Mouse (Mus musculus) embryonic facial prominence, embryonic 10.5 days (tissue): ENCODE measurements around the gene Tbc1d22a. TPM values are rescaled to one million over a fixed set of nuclear protein-coding genes. Genes with fewer than 3 reads are reported as not detected.

ENCODE experiments used
- DNase-seq: peaks from one replicate; pipeline ENCODE4 v3.0.0-alpha.2; 2017; ENCODE audit warnings: low spot score
- H3K27ac ChIP-seq: fragments of 300-500 bp; sonication (generic); replicated peaks from 2 replicates; pipeline ENCODE4 v1.5.1; 2016; ENCODE audit warnings: mild to moderate bottlenecking
- H3K27me3 ChIP-seq: fragments of 300-500 bp; sonication (generic); replicated peaks from 2 replicates; pipeline ENCODE4 v1.6.1; 2016; ENCODE audit warnings: low read depth, mild to moderate bottlenecking; ENCODE audit not compliant: poor library complexity, severe bottlenecking
- H3K36me3 ChIP-seq: fragments of 300-500 bp; sonication (generic); replicated peaks from 2 replicates; pipeline ENCODE4 v1.6.1; 2016; ENCODE audit warnings: mild to moderate bottlenecking, moderate library complexity
- H3K4me1 ChIP-seq: fragments of 300-500 bp; sonication (generic); 2 replicates; pipeline ENCODE4 v1.6.1; 2016
- H3K4me3 ChIP-seq: fragments of 300-500 bp; sonication (generic); 2 replicates; pipeline ENCODE4 v1.5.1; 2016; ENCODE audit warnings: mild to moderate bottlenecking, moderate library complexity
- H3K9me3 ChIP-seq: fragments of 300-500 bp; sonication (generic); 2 replicates; pipeline ENCODE4 v1.6.1; 2016; ENCODE audit warnings: mild to moderate bottlenecking
- WGBS: fragments of 180-500 bp; shearing (Covaris S2); methylation state at CpG from one replicate; pipeline ENCODE4 v1.1.7; 2016; 5-methylcytosine and 5-hydroxymethylcytosine counted together
- polyA plus RNA-seq: library from polyadenylated mRNA; unstranded; fragments of >200 nt; fragmentation: Nextera tagmentation; extraction: Ambion mirVana; gene quantifications from 2 replicates; pipeline ENCODE4 v1.2.1, GENCODE M21; 2016

The Tbc1d22a gene
- polyA plus RNA-seq = 11.2 and 11.9 TPM in 2 replicates

DNA sequence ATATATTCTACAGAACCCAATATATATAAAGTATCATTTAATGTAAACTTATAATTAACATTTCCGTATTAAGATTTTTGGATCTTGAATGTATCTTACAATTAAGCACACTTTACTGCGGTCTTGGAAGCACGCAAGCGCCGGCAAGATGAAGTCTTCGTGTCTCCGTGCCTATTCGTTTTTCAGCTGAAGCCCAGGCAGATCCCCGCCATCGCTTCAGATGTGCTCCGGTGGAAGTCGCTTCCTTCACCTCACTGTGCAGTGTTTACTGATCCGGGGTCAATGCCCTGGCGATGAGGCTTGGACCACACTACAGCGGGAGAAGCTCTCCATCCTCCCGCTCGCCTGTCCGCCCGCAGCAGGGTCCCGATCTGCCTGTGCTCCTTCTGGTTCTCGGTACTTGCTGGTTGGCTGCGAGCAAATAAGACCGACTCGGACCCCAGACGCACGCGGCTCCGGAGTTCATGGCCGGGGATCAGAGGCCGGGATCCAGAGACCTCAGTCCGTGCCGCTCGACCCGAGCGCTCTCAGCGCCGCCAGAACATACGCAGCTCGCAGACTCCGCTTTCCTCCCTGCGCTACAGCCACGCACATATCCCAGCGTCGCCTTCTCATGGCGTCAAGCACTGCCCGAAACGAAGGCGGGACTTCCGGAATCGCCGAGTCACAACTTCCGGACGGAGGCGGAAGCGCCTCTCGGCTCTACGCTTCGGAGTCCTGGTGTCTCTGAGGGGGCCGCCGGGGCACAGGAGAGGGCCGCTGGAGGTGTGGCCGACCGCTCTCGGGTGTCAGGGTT, at the start of gene Tbc1d22a:
Tbc1d22a (plus strand) TSS at position 707 of the 796 bp plus-strand sequence.
- H3K4me3 ChIP-seq = peak within 1 kb of the TSS; percentile 97
- H3K4me1 ChIP-seq = peaks cover 22% of the 10 kb centered on the region
- H3K27ac ChIP-seq = peak within 1 kb of the TSS; percentile 92
- H3K27me3 ChIP-seq = no peaks in the 10 kb centered on the region
- DNase-seq = peak; percentile 95
- under 1% methylated on average over 64 of the region's 64 CpGs for WGBS
- H3K9me3 ChIP-seq = no peaks in the 10 kb centered on the region
- peaks cover 4% of the 10 kb centered on the region; the same call in 1 of the 2 replicates for H3K36me3 ChIP-seq

DNA sequence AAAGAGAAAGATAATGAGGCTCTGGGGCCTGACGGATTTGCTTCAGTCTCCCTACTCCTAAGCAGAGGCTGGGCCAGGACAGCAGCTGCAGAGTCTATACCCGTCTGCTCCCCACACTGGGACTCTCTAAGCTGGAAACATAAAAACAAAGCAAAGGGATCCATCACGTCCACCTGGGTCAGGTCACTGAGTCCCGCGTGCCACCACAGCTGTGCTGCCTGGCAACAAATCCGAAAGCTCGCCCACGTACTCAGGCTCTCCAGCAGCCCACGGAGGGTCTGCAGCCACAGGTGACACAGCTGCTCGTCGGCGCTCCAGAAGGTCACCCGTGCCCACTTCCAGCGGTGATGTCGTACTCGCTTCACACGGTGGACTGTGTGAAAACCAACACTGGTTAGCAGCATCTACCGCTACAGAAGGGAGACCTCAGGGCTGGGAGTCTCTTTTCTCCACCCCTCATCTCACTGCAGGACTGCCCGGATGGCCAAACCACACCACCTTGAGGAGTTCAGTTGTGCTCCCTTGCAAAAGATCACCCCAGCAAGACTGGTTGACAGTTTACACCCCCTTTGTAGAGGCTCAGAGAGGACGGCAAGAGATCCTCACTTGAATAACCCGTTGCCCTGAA, 49.4 kb upstream of the Tbc1d22a start:
- Histone ChIP-seq H3K36me3 (peaks cover 24% of the 10 kb centered on the region), H3K4me1 (peaks cover 26% of the 10 kb centered on the region), H3K27me3 (no peaks in the 10 kb centered on the region), H3K9me3 (peaks cover 3% of the 10 kb centered on the region; the same call in 1 of the 2 replicates), H3K27ac (no peak overlapping the region), H3K4me3 (no peak overlapping the region)
- WGBS = 85% methylated on average over 21 of the region's 21 CpGs
- no peak for DNase-seq

DNA sequence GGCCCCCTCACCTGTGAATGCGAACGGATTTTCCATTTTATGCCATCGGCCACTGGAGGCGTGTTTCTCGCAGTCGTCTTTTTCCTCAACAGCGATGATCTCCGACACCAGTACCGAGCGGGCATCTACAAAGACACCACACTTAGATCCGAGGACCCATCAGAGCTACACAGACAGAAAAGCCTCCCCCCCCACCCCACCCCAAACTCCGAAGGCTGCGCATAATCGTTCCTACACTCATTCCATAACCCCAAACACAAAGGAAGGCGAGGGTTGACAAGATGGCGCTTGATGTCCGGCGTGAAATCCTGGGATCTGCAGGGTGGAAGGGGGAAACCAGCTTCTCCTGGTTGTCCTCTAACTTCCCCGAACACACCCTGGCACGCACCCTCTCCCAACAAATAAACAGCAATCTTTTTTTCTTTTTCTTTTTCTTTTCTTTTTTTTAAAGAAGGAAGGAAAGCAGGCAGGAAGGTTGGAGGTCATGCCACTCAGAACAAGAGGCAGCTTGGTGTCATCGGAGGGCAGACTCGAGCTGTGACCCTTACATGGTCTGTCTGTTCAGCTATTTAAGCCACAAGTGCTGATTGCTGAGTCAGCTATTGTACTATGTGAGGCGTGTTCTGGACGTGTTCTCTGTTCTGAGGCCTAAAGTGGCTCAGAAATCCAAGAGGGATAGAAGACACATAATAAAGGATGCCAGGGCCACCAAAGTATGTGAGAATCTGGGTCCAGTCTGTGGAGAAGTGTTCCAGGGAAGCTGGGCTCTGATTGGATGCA, 48.3 kb upstream of the Tbc1d22a start:
- no peak overlapping the region for H3K27ac ChIP-seq
- 86% methylated on average over 24 of the region's 24 CpGs for WGBS
- no peak for DNase-seq
- H3K9me3 ChIP-seq = peaks cover 3% of the 10 kb centered on the region; the same call in 1 of the 2 replicates
- H3K36me3 ChIP-seq = peaks cover 24% of the 10 kb centered on the region
- H3K4me1 ChIP-seq = peaks cover 38% of the 10 kb centered on the region
- no peak overlapping the region for H3K4me3 ChIP-seq
- H3K27me3 ChIP-seq = no peaks in the 10 kb centered on the region

DNA sequence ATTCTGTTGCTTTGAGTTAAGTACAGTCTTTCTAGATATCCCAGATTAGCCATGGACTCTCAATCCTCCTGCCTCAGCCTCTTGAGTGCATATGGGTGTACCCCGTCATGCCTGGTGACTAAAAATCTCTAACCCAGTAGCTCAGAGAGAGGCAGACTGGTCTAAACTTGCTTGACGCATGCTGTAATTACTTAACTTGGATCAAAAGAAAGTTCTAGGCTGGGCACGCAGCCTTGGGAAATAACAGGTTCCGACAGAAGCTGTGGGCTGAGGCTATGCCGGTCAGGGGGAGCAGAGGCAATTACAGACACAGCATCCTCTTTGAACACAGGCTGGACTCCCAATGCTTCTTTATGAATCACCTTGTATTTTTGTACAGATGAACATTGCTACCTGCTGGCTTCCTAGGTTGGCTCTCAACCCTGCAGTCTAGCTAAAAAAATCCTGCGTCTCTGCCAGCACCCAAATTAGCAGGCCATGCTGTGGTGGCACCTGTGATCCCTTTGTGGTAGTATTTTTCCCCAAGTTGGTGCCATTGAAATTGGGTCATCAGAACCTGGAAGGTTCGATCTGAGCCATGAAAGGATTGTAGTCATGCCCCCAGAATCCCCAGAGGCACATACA, 47.1 kb upstream of the Tbc1d22a start:
- Histone ChIP-seq H3K27ac (no peak overlapping the region), H3K9me3 (no peaks in the 10 kb centered on the region), H3K4me3 (no peak overlapping the region), H3K36me3 (peaks cover 13% of the 10 kb centered on the region), H3K27me3 (no peaks in the 10 kb centered on the region), H3K4me1 (peaks cover 49% of the 10 kb centered on the region)
- 90% methylated on average over 7 of the region's 7 CpGs for WGBS
- no peak for DNase-seq

DNA sequence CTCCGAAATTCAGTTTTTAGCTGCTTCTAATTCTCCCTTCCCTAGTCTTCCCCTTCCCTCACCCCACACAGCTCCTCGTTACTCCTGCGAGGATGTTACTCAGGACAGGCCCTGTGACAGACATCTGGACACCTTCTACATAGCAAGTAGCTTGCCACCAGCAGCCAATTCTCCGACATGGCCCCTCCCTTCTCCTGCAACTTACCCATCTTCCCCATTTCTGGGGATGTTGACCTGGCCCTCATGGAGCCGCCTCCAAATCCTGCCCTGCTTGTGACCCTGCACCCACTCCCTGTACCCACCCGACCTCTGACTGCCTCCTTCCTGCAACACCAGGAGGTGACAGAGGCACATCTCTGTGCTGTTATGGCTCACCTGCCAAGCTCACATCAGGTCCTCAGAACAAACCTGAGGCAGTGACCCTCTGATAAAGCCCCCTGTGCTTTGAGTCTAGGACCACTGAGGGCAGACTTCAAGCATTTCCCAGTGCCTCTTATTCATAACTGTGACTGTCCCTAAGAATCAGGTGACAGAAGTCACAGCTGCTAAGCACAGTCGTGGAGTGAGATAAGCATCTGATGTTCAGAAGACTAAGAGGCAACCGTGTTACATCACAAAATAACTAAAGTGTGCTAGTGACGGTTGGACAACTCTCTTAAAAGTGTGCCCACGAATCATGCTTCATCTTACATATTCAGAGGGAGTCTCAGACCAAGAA, 46.3 kb upstream of the Tbc1d22a start:
- DNase-seq = no peak
- H3K36me3 ChIP-seq = peaks cover 12% of the 10 kb centered on the region; the same call in 1 of the 2 replicates
- H3K4me1 ChIP-seq = peaks cover 57% of the 10 kb centered on the region
- H3K27me3 ChIP-seq = no peaks in the 10 kb centered on the region
- H3K4me3 ChIP-seq = no peak overlapping the region
- H3K9me3 ChIP-seq = no peaks in the 10 kb centered on the region
- WGBS = 81% methylated on average over 10 of the region's 10 CpGs
- H3K27ac ChIP-seq = 0 out of 2 replicates have a peak overlapping the region, but pooled peaks have one; percentile 57

DNA sequence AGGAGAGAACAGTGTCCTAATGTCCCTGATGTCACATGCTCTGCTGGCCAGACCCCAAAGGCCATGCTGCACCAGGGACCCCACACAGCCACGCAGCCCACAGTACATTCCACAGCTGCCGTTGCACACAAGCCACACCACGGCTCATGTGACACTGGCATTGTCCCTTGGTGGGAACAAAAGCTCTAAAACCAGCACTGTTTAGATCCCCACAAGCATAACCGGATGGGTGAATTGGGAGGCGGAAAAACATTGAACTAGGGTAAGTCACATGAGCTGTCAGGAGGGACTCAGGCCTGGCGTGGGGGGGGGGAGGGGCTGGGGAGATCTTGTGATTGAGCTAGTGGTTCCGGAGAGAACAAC, 45.8 kb upstream of the Tbc1d22a start:
- 59% methylated on average over 7 of the region's 7 CpGs for WGBS
- no peak for DNase-seq

DNA sequence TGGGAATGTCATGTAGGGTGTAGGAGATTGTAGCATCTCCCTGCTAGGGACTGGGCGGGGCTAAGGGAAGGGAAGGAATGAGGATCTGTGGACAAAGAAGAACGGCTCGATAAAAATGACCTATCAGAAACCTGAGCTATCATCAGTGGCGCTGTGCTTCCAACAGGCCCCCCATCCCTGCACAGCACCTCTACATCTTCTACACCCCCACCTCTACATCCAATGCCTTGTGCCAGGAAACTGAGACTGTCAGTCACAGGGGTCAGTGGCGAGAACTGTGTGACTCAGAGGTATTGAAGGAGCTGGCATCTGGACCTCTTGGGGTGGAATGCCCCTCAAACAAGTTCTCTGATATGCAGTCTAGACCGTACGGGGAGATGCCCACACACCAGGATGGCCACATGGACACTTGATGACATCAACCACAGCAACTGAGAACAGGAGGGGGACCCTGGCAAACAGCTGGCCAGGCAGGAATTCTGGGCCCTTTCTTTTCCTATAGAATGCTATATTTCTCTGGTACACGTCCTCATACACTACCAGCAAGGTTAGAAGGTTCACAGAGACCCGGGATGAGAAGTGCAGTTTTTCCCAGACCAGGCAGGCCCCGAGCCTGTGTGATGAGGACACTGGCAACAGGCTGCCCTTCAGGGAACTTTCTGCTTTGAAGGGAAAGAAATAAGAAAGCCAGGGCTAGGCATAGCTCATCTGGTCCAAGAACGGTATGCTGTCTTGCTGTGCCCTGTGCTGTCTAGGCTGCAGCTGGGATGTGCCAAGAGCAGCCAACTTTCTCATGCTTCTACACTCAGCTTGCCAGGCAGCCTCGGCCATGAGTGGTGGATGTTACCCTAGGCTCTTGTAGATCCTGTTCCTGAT, 45.1 kb upstream of the Tbc1d22a start:
- H3K27ac ChIP-seq = peak overlapping the region; percentile 57
- H3K4me3 ChIP-seq = no peak overlapping the region
- 85% methylated on average over 12 of the region's 12 CpGs for WGBS
- H3K27me3 ChIP-seq = no peaks in the 10 kb centered on the region
- H3K36me3 ChIP-seq = peaks cover 9% of the 10 kb centered on the region; the same call in 1 of the 2 replicates
- no peaks in the 10 kb centered on the region for H3K9me3 ChIP-seq
- no peak for DNase-seq
- peaks cover 70% of the 10 kb centered on the region for H3K4me1 ChIP-seq

More for the DNA sequence above, 45.8 kb upstream of the Tbc1d22a start:
- Histone ChIP-seq H3K27me3 (no peaks in the 10 kb centered on the region), H3K36me3 (peaks cover 9% of the 10 kb centered on the region; the same call in 1 of the 2 replicates), H3K4me1 (peaks cover 63% of the 10 kb centered on the region), H3K4me3 (no peak overlapping the region), H3K27ac (peak overlapping the region; percentile 57; the same call in 1 of the 2 replicates), H3K9me3 (no peaks in the 10 kb centered on the region)

DNA sequence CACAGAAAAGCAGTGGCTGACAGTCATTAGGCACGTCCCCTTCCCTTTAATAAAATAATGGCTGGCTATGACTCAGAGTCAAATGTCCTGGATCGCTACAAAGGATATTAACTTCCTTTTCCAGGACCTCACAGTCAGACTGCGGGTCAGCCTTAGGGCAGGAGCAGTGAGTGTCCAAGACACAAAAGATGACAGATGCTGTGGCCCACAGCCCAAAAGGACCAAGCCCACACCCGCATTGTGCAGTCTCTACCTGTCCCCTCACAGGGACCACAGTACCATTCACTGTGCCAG, 44.5 kb upstream of the Tbc1d22a start:
- H3K27ac ChIP-seq = 0 out of 2 replicates have a peak overlapping the region, but pooled peaks have one; percentile 57
- no peak overlapping the region for H3K4me3 ChIP-seq
- H3K9me3 ChIP-seq = no peaks in the 10 kb centered on the region
- H3K27me3 ChIP-seq = no peaks in the 10 kb centered on the region
- 76% methylated on average over 4 of the region's 4 CpGs for WGBS
- DNase-seq = no peak
- H3K4me1 ChIP-seq = peaks cover 75% of the 10 kb centered on the region
- peaks cover 6% of the 10 kb centered on the region; the same call in 1 of the 2 replicates for H3K36me3 ChIP-seq

DNA sequence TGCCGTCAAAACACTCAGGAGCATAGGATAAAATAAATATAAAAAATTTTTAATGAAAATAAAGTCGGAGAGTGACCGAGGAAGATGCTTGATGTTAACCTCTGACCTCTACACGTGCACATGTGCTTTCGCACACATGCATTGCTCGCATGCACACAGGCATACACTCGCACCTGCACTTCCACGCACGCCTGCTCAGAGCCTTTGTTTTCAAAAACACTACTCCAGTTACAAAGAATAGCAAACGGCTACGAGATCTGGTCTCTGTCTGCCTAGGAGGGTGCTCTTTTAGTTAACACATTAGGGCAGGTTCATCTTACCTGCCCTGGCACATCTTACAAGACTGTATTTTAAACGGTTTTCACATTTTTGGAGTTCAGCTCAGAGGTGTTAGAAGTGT, 42.9 kb upstream of the Tbc1d22a start:
- WGBS = 66% methylated on average over 12 of the region's 12 CpGs
- H3K4me1 ChIP-seq = peaks cover 86% of the 10 kb centered on the region

DNA sequence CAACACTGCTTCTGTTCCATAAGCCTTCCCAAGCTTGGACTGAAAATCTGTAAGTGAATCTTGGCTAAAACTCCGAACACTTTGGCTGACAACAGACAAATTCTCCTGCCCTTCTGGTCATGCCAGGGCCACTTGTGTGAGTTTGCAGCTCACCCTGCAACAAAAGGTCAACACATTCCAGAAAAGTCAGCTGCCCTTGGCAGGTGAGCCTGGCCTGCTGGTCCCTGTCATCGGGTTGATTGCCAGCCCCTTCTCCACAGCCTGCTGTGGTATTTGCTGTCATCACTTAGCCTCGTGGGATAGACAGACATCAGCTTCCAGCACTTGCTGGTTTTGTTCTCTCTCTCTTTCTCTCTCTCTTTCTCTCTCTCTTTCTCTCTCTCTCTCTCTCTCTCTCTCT, 42.1 kb upstream of the Tbc1d22a start:
- WGBS = 50% methylated on average over 3 of the region's 3 CpGs
- Histone ChIP-seq H3K9me3 (no peaks in the 10 kb centered on the region), H3K4me1 (peaks cover 94% of the 10 kb centered on the region), H3K27me3 (no peaks in the 10 kb centered on the region), H3K36me3 (no peaks in the 10 kb centered on the region), H3K27ac (no peak overlapping the region), H3K4me3 (no peak overlapping the region)
- DNase-seq = no peak

More for the DNA sequence above, 42.9 kb upstream of the Tbc1d22a start:
- Histone ChIP-seq H3K4me3 (no peak overlapping the region), H3K9me3 (no peaks in the 10 kb centered on the region), H3K27ac (peak overlapping the region; percentile 19; the same call in 1 of the 2 replicates), H3K27me3 (no peaks in the 10 kb centered on the region), H3K36me3 (no peaks in the 10 kb centered on the region)
- DNase-seq = no peak

DNA sequence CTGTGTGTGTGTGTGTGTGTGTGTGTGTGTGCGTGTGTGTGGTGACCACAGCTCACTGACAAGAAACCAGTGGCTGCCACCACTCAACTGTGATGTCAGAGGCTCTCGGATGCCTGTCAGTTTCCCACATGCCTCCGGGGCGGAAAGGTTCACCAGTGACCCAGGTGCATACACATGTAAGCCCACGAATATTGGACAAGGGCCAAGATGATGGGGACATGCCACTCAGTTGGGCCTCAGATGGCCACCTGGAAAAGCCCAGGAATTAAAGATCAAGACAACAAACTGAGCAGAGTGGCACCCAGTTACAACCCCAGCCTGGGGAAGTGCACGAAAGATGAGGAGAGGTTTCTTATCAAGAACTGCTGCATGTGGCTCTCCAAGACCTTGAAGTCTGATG, 41.7 kb upstream of the Tbc1d22a start:
- no peak overlapping the region for H3K27ac ChIP-seq
- no peaks in the 10 kb centered on the region for H3K36me3 ChIP-seq
- no peaks in the 10 kb centered on the region for H3K9me3 ChIP-seq
- 79% methylated on average over 6 of the region's 6 CpGs for WGBS
- H3K27me3 ChIP-seq = no peaks in the 10 kb centered on the region
- H3K4me3 ChIP-seq = no peak overlapping the region
- DNase-seq = no peak
- peaks cover 93% of the 10 kb centered on the region for H3K4me1 ChIP-seq
